Mouse (Mus musculus): Measurements from ENCODE around the gene Cfap97d1. TPM values are rescaled to one million over a fixed set of nuclear protein-coding genes. Genes with fewer than 3 reads are reported as not detected.

Cfap97d1 gene
- total and polyA plus RNA-seq, 3 experiments: not detected

DNA sequence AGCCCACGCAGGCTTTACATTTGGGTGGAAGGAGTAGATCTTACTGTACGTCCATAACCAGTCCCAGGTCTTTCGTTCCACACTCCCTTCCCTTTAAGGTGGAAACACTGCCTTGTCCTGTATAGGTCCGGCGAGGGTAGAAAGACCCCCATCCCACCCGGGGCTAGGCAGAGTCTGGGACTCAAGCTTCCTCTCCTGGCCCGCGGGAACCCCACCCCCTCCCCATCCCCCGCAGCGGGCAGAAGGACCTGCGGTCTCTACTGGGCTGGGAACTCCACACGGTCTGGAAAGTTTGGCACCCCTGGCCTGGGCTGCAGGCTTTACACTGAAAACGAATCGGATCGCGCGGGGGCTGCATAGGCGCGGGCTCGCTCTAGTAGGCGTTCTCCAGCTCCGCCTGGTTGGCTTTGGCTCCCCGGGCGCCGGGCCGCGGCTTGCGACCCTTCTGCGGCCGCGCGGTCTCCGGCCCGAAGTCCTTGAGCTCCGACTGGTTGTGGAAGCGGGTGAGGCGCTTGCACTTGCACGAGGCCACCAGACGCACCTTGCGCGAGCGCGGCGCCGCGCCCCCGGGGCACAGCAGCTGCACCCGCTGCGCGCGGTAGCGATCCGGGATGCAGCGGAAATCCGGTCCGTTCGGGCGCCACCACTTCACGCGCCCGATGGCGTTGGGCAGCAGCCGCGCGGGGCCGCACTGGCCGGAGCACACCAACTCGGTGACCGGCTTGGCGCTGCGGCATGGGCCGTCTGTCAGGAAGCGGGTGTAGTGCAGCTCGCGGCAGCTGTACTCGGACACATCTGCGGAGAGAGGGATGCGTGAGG lies 20.4 kb upstream of the Cfap97d1 start:
- Histone ChIP-seq H3K36me3 (ENCODE audit: control insufficient read depth in 1 of 2, insufficient read depth in 2 of 2, low read length in 2 of 2) (no peaks in the 10 kb centered on the region), H3K9ac (ENCODE audit: control insufficient read depth, low read depth, low read length, poor library complexity, severe bottlenecking) (no peak overlapping the region), H3K4me1 (ENCODE audit: control insufficient read depth in 1 of 2, insufficient read depth in 2 of 2, low read length in 2 of 2) (no peaks in the 10 kb centered on the region), H3K27ac (ENCODE audit: control insufficient read depth, low read depth, low read length) (no peak overlapping the region), H3K9me3 (replicated peaks; ENCODE audit: insufficient read depth, low read length) (no peaks in the 10 kb centered on the region), H3K4me3 (ENCODE audit: control insufficient read depth in 1 of 2, insufficient read depth in 1 of 2, low read depth in 2 of 2, low read length in 2 of 2) (no peak overlapping the region), H3K27me3 (ENCODE audit: control insufficient read depth in 1 of 2, insufficient read depth in 2 of 2, low read length in 2 of 2) (peaks cover 6 to 9% of the 10 kb centered on the region in 2 experiments), H3K79me2 (ENCODE audit: control insufficient read depth, insufficient read depth, low read length, poor library complexity) (no peaks in the 10 kb centered on the region)
- DNase-seq (ENCODE audit: low read depth, low spot score): no peak
- TF ChIP-seq HCFC1 (IDR thresholded peaks at IDR 0.05; ENCODE audit: low read depth, low read length) (no peak), POLR2AphosphoS5 (IDR thresholded peaks at IDR 0.05; ENCODE audit: borderline replicate concordance, low read depth, low read length) (no peak), SMC3 (IDR thresholded peaks at IDR 0.05; ENCODE audit: low read depth, low read length) (no peak), TAL1 (IDR thresholded peaks at IDR 0.05; ENCODE audit: low read length) (no peak), GATA1 (IDR thresholded peaks at IDR 0.05; ENCODE audit: low read depth, low read length) (no peak), RCOR1 (IDR thresholded peaks at IDR 0.05; ENCODE audit: low read depth, low read length) (no peak), UBTF (IDR thresholded peaks at IDR 0.05; ENCODE audit: borderline replicate concordance, insufficient read depth, low read depth, low read length) (no peak)

DNA sequence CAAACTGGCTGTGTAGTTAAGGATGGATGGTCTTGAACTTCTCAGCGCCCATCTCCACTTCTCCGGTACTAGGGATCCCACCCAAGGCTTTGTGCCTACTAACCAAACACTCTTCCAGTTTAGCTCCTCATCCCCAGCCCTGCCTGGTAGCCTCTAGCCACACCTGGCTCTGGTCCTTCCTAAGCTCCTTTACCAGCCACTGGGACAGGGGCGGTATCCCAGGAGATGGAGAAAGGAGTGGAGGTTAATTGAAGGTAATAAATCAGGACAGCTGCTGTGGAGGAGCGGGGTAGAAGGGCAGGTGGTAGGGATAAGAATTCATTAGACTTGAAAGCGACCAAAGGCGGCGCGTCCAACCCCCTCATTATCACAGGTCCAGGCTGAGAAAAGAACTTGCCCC lies 19.4 kb upstream of the Cfap97d1 start:
- no peak for DNase-seq (ENCODE audit: low read depth, low spot score)
- Histone ChIP-seq H3K36me3 (ENCODE audit: control insufficient read depth in 1 of 2, insufficient read depth in 2 of 2, low read length in 2 of 2) (no peaks in the 10 kb centered on the region), H3K27ac (ENCODE audit: control insufficient read depth, low read depth, low read length) (no peak overlapping the region), H3K9me3 (replicated peaks; ENCODE audit: insufficient read depth, low read length) (no peaks in the 10 kb centered on the region), H3K9ac (ENCODE audit: control insufficient read depth, low read depth, low read length, poor library complexity, severe bottlenecking) (no peak overlapping the region), H3K4me3 (ENCODE audit: control insufficient read depth in 1 of 2, insufficient read depth in 1 of 2, low read depth in 2 of 2, low read length in 2 of 2) (no peak overlapping the region), H3K27me3 (ENCODE audit: control insufficient read depth in 1 of 2, insufficient read depth in 2 of 2, low read length in 2 of 2) (peaks cover 3 to 9% of the 10 kb centered on the region in 2 experiments), H3K4me1 (ENCODE audit: control insufficient read depth in 1 of 2, insufficient read depth in 2 of 2, low read length in 2 of 2) (no peaks in the 10 kb centered on the region), H3K79me2 (ENCODE audit: control insufficient read depth, insufficient read depth, low read length, poor library complexity) (no peaks in the 10 kb centered on the region)
- TF ChIP-seq ZNF384 (IDR thresholded peaks at IDR 0.05; ENCODE audit: low read depth, low read length) (no peak), HCFC1 (IDR thresholded peaks at IDR 0.05; ENCODE audit: low read depth, low read length) (no peak), ETS1 (IDR thresholded peaks at IDR 0.05; ENCODE audit: low read depth, low read length) (no peak), POLR2A (IDR thresholded peaks at IDR 0.05; ENCODE audit: control insufficient read depth in 1 of 2, insufficient read depth in 1 of 2, low read depth in 1 of 2, low read length in 2 of 2, poor library complexity in 1 of 2) (no peak), NRF1 (IDR thresholded peaks at IDR 0.05; ENCODE audit: insufficient read depth, low read depth, low read length, poor library complexity, severe bottlenecking) (no peak), CHD2 (IDR thresholded peaks at IDR 0.05; ENCODE audit: low read length) (no peak), CHD1 (IDR thresholded peaks at IDR 0.05; ENCODE audit: low read depth, low read length) (no peak), ELF1 (IDR thresholded peaks at IDR 0.05; ENCODE audit: low read depth, low read length) (no peak), MAX (IDR thresholded peaks at IDR 0.05; ENCODE audit: low read length) (no peak), USF2 (IDR thresholded peaks at IDR 0.05; ENCODE audit: borderline replicate concordance in 1 of 2, insufficient read depth in 1 of 2, low read depth in 1 of 2, low read length in 2 of 2) (no peak), ZMIZ1 (IDR thresholded peaks at IDR 0.05; ENCODE audit: low read depth, low read length) (no peak), MAZ (IDR thresholded peaks at IDR 0.05; ENCODE audit: low read depth, low read length) (no peak), MYC (IDR thresholded peaks at IDR 0.05; ENCODE audit: low read depth, low read length) (no peak), EP300 (IDR thresholded peaks at IDR 0.05; ENCODE audit: low read depth in 1 of 2, low read length in 2 of 2) (no peak), UBTF (IDR thresholded peaks at IDR 0.05; ENCODE audit: borderline replicate concordance, insufficient read depth, low read depth, low read length) (no peak), MXI1 (IDR thresholded peaks at IDR 0.05; ENCODE audit: low read depth, low read length) (no peak)
